Mouse (Mus musculus): Measurements from ENCODE around the gene Mtf2. TPM values are rescaled to one million over a fixed set of nuclear protein-coding genes. Genes with fewer than 3 reads are reported as not detected.
A peak's percentile ranks its signal among the peaks of the same experiment; 100 is the strongest.
"Not testable (repeated sequence)": the region's sequence is repeated elsewhere in the genome, so short reads cannot be mapped to it uniquely, and the experiment has no call there.

The Mtf2 gene
- polyA plus RNA-seq (2012; rRNA removed): 56.0 and 58.9 TPM in 2 replicates

- under 1% methylated on average over 59 of the region's 59 CpGs for WGBS
- Histone ChIP-seq H3K27ac (ENCODE audit: control insufficient read depth, insufficient read depth, low read length) (peak within 1 kb of the TSS; percentile 75), H3K4me3 (ENCODE audit: control insufficient read depth, insufficient read depth, low read length) (peak within 1 kb of the TSS; percentile 92), H3K4me1 (replicated peaks; ENCODE audit: control insufficient read depth, insufficient read depth, low read length) (no peaks in the 10 kb centered on the region), H3K36me3 (ENCODE audit: control insufficient read depth, insufficient read depth, low read length) (peaks cover 11% of the 10 kb centered on the region), H3K27me3 (ENCODE audit: control insufficient read depth, insufficient read depth, low read length) (no peaks in the 10 kb centered on the region)
- peak; percentile 97 for DNase-seq
- TF ChIP-seq POLR2A (IDR thresholded peaks at IDR 0.05; ENCODE audit: control insufficient read depth, extremely low read depth, insufficient read depth, low read length, poor library complexity) (peak; percentile 97), CTCF (IDR thresholded peaks at IDR 0.05; ENCODE audit: borderline replicate concordance, control insufficient read depth, extremely low read depth, insufficient read depth, low read length, poor library complexity) (peak; percentile 49; the same call in 1 of the 2 replicates)
These were observed at the start of gene Mtf2 for GRCm38 (mm10) chr5:108065465-108066411. Gene Mtf2, plus strand, starts transcription at chr5:108065674.

- 98% methylated on average over 2 of the region's 2 CpGs for WGBS
- Histone ChIP-seq H3K4me3 (ENCODE audit: control insufficient read depth, insufficient read depth, low read length) (no peak overlapping the region), H3K27ac (ENCODE audit: control insufficient read depth, insufficient read depth, low read length) (no peak overlapping the region), H3K4me1 (replicated peaks; ENCODE audit: control insufficient read depth, insufficient read depth, low read length) (no peaks in the 10 kb centered on the region), H3K27me3 (ENCODE audit: control insufficient read depth, insufficient read depth, low read length) (no peaks in the 10 kb centered on the region), H3K36me3 (ENCODE audit: control insufficient read depth, insufficient read depth, low read length) (no peaks in the 10 kb centered on the region)
- no peak for DNase-seq
- TF ChIP-seq POLR2A (IDR thresholded peaks at IDR 0.05; ENCODE audit: control insufficient read depth, extremely low read depth, insufficient read depth, low read length, poor library complexity): no peak
These were observed 48.2 kb upstream of the Mtf2 start for GRCm38 (mm10) chr5:108017232-108017631.

- Histone ChIP-seq H3K36me3 (ENCODE audit: control insufficient read depth, insufficient read depth, low read length) (no peaks in the 10 kb centered on the region), H3K27ac (ENCODE audit: control insufficient read depth, insufficient read depth, low read length) (no peak overlapping the region), H3K4me3 (ENCODE audit: control insufficient read depth, insufficient read depth, low read length) (no peak overlapping the region), H3K27me3 (ENCODE audit: control insufficient read depth, insufficient read depth, low read length) (no peaks in the 10 kb centered on the region), H3K4me1 (replicated peaks; ENCODE audit: control insufficient read depth, insufficient read depth, low read length) (no peaks in the 10 kb centered on the region)
- no peak for DNase-seq
- TF ChIP-seq POLR2A (IDR thresholded peaks at IDR 0.05; ENCODE audit: control insufficient read depth, extremely low read depth, insufficient read depth, low read length, poor library complexity) (no peak), CTCF (IDR thresholded peaks at IDR 0.05; ENCODE audit: borderline replicate concordance, control insufficient read depth, extremely low read depth, insufficient read depth, low read length, poor library complexity) (no peak)
- 9% methylated on average over 2 of the region's 2 CpGs for WGBS
These were observed 46.1 kb upstream of the Mtf2 start for GRCm38 (mm10) chr5:108019367-108019766.

GRCm38 (mm10) chr5:108021346-108021745 lies 44.1 kb upstream of the Mtf2 start:
- Histone ChIP-seq H3K27ac (ENCODE audit: control insufficient read depth, insufficient read depth, low read length) (no peak overlapping the region), H3K27me3 (ENCODE audit: control insufficient read depth, insufficient read depth, low read length) (no peaks in the 10 kb centered on the region), H3K36me3 (ENCODE audit: control insufficient read depth, insufficient read depth, low read length) (no peaks in the 10 kb centered on the region), H3K4me3 (ENCODE audit: control insufficient read depth, insufficient read depth, low read length) (no peak overlapping the region), H3K4me1 (replicated peaks; ENCODE audit: control insufficient read depth, insufficient read depth, low read length) (no peaks in the 10 kb centered on the region)
- 82% methylated on average over 3 of the region's 3 CpGs for WGBS
- TF ChIP-seq CTCF (IDR thresholded peaks at IDR 0.05; ENCODE audit: borderline replicate concordance, control insufficient read depth, extremely low read depth, insufficient read depth, low read length, poor library complexity) (no peak), POLR2A (IDR thresholded peaks at IDR 0.05; ENCODE audit: control insufficient read depth, extremely low read depth, insufficient read depth, low read length, poor library complexity) (no peak)
- DNase-seq: no peak

GRCm38 (mm10) chr5:108028230-108028629 lies 37.2 kb upstream of the Mtf2 start:
- no peaks in the 10 kb centered on the region for H3K27me3 ChIP-seq (ENCODE audit: control insufficient read depth, insufficient read depth, low read length)
- no peak overlapping the region for H3K27ac ChIP-seq (ENCODE audit: control insufficient read depth, insufficient read depth, low read length)
- WGBS: 56% methylated on average over 4 of the region's 4 CpGs
- no peak for TF ChIP-seq POLR2A (IDR thresholded peaks at IDR 0.05; ENCODE audit: control insufficient read depth, extremely low read depth, insufficient read depth, low read length, poor library complexity)
- TF ChIP-seq CTCF (IDR thresholded peaks at IDR 0.05; ENCODE audit: borderline replicate concordance, control insufficient read depth, extremely low read depth, insufficient read depth, low read length, poor library complexity): no peak
- no peak overlapping the region for H3K4me3 ChIP-seq (ENCODE audit: control insufficient read depth, insufficient read depth, low read length)
- DNase-seq: no peak
- H3K4me1 ChIP-seq (replicated peaks; ENCODE audit: control insufficient read depth, insufficient read depth, low read length): no peaks in the 10 kb centered on the region
- H3K36me3 ChIP-seq (ENCODE audit: control insufficient read depth, insufficient read depth, low read length): no peaks in the 10 kb centered on the region

- not testable (repeated sequence) for H3K4me1 ChIP-seq (replicated peaks; ENCODE audit: control insufficient read depth, insufficient read depth, low read length); H3K36me3 ChIP-seq (ENCODE audit: control insufficient read depth, insufficient read depth, low read length); DNase-seq; H3K27ac ChIP-seq (ENCODE audit: control insufficient read depth, insufficient read depth, low read length); H3K27me3 ChIP-seq (ENCODE audit: control insufficient read depth, insufficient read depth, low read length); H3K4me3 ChIP-seq (ENCODE audit: control insufficient read depth, insufficient read depth, low read length)
- WGBS: 93% methylated on average over 7 of the region's 7 CpGs
These were observed 36.5 kb upstream of the Mtf2 start for GRCm38 (mm10) chr5:108028797-108029536.
